Mouse (Mus musculus): ENCODE results near the gene Ppp4r1.

DNA sequence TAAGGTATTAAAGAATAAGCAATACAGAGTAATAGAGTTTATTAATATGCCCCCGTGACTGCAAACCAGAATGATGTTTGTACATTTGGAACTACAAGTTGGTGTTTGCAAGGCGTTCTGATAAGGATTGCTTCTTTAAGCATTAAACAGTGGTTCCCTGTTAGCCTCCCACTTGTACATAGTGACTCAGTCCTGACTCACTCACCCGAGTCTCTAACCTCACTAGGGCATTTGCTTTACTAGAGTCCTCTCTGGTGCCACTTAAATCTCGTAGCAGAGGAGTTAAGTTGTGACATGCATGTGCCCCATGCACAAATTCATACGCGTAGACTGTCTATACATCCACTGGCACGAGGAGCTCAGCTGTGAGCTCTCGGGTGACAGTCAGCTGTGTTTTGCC is 31.4 kb downstream of the Ppp4r1 start:
- TF ChIP-seq POLR2A (IDR thresholded peaks at IDR 0.05; ENCODE audit: borderline replicate concordance, extremely low read depth, low read depth, low read length) = no peak
- no peak for TF ChIP-seq CTCF (IDR thresholded peaks at IDR 0.05; ENCODE audit: insufficient read depth, low read length)

Data from lung, adult 2 months (tissue).